Mouse (Mus musculus) liver, adult 2 months (tissue): Measurements from ENCODE around the gene Pgp.

Experiments
- CTCF ChIP-seq: fragments of 200-500 bp; IDR thresholded peaks from 2 replicates; pipeline ENCODE4 v1.5.1; 2011; ENCODE audit warnings: low read depth, low read length, control low read depth
- POLR2A ChIP-seq: fragments of 200-500 bp; IDR thresholded peaks from 2 replicates; pipeline ENCODE4 v1.6.1; 2011; ENCODE audit warnings: low read length, control low read depth; ENCODE audit not compliant: insufficient read depth; ENCODE audit errors: extremely low read depth

DNA sequence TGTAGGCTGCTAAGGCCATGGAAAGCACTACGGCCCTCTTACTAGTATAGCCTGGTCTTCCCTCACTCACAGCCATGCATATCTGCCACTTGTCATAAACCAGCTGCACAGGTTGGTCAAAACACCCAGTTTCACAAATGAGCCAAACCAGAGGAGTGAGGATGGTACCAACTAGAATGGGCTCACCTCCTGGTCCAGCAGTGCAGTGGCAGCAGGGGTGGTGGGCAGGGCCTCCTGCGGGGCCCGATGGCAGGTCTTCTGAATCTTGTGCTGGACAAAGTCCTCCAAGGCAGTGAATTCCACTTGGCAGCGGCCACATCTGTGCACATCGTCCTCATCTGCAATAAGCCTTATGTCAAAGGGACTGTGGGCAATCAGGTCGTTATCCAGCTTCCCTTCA is 19.0 kb upstream of the Pgp start:
- no peak for TF ChIP-seq CTCF
- no peak for TF ChIP-seq POLR2A
